Mouse (Mus musculus): ENCODE data around the gene Hnrnph3. TPM values are rescaled to one million over a fixed set of nuclear protein-coding genes. Genes with fewer than 3 reads are reported as not detected.

Hnrnph3 gene
- polyA plus RNA-seq, 1 experiment = 30.0 TPM

DNA sequence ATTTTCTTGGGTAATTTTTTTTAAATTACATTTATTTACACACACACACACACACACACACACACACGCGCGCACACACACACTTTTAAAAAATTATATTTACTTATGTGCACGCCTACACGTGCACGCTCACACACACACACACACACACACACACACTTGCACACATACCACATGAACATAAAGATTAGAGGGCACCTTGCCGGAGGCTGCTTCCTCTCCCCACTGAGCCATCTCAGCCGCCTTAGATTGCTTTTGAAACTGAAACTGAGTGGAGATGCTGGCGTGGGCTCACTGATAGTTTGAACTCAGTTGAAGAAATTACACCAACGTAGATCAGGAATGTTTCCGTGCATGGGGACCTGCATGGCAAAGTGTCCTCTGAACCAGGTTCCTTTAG lies 39.9 kb downstream of the Hnrnph3 start:
- Histone ChIP-seq H3K4me3 (ENCODE audit: insufficient read depth, low read depth, low read length) (no peak overlapping the region), H3K4me1 (ENCODE audit: control insufficient read depth, insufficient read depth, insufficient read length, low read length) (no peaks in the 10 kb centered on the region), H3K27ac (replicated peaks; ENCODE audit: low read depth, low read length) (no peak overlapping the region)

DNA sequence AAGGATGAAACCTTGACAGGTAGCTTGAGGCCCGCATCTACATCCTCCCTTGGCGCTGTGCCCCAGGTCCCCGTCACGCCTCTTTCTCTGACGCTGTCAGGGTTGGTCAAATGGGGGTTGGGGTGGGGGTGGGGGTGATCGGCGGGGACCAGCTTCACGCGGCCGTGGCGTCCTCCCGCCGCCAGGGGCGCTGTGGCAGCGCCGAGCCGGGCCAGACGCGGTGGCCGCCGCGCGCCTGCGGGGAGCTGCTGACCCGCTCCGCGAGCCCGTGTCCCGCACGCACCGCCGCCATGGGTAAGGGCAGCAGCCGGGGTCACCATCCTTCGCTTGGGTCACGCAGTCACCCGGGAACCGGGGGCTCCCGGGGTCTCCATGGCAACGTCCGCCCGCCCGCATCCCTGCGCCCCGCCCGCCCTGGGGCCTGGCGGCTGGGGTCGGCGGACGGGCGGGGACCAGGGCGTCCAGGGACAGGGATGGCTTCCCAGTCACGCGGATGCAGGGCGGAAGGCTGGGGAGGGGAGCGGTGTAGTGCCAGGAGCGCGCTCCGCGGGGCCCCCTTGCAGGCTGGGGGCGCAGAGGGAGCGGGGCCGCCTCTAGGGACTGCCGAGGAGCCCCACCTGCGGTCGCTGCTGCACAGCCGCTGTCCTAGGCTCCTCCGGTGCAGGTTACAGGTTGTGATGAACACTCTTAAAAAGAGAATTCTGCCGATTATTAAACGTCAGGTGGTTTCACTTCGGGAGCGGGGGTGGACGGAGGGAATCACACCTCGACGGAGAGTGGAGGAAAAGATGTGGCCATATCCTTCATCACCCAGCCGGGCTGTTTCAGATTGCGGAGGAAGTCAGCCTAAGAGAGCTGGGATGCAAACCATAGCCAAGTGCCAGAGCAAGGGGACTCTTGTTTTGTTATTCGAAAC lies 43.7 kb downstream of the Hnrnph3 start, which contains the start of gene Rufy2:
TSS of gene Rufy2 (plus strand) at position 185 of the 916 bp plus-strand sequence.
- peak within 1 kb of the TSS; percentile 82 for H3K4me3 ChIP-seq (ENCODE audit: insufficient read depth, low read depth, low read length)
- no peak within 1 kb of the TSS for H3K27ac ChIP-seq (replicated peaks; ENCODE audit: low read depth, low read length)
- H3K4me1 ChIP-seq (ENCODE audit: control insufficient read depth, insufficient read depth, insufficient read length, low read length) = no peaks in the 10 kb centered on the region

DNA sequence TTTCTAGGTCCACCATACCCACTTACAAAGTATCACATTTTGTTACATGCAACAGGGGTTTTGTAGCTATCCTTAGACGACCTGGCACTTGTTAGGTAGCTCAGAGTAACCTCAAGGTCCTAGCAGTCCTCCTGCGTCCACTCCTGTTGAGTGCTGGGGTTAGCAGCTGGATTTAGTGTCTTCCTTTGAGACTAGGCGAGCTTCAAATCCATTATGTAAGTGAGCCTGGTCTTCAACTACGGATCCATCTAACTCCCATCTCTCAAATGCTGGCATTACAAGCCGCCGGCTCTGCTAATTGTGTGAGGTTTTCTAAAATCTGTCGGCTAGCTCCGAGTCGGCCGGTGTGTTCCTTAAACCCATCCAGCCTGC lies 44.4 kb downstream of the Hnrnph3 start:
- Histone ChIP-seq H3K4me1 (ENCODE audit: control insufficient read depth, insufficient read depth, insufficient read length, low read length) (no peaks in the 10 kb centered on the region), H3K4me3 (ENCODE audit: insufficient read depth, low read depth, low read length) (peak overlapping the region; percentile 82), H3K27ac (replicated peaks; ENCODE audit: low read depth, low read length) (no peak overlapping the region)

DNA sequence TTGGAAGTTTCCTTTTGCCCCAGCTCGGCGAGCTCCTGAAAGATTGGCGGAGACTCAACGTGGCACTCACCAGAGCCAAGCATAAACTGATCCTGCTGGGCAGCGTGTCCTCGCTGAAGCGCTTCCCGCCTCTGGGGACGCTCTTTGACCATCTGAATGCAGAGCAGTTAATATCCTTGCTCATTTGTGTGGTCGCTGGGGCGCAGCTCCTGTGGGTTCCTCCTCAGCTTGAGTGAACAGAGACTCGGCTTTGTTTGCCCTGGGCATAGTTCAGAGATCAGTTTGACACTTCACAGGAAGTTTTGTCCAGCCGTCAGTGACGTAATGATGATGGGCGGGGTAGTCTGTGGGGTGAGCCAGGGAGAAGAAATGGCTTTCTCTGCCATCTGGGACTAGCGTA lies 52.2 kb downstream of the Hnrnph3 start:
- H3K4me3 ChIP-seq (ENCODE audit: insufficient read depth, low read depth, low read length) = peak overlapping the region; percentile 16; the same call in 1 of the 2 replicates

DNA sequence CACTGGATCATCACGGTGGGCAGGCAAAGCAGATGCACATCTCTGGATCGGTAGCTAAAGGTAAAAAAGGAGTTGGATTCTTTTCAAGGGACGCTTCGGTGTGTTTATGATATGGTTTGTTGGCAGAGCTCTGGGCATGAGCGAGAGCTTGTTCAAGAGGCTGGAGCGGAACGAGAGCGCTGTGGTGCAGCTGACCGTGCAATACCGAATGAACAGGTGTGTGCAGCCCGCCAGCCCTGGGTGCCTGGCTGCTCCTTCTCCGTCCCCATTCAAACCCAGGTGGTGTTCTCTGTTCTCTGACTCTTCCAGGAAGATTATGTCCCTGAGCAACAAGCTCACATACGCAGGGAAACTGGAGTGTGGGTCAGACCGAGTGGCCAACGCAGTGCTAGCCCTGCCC lies 57.7 kb downstream of the Hnrnph3 start:
- Histone ChIP-seq H3K4me3 (ENCODE audit: insufficient read depth, low read depth, low read length) (no peak overlapping the region), H3K4me1 (ENCODE audit: control insufficient read depth, insufficient read depth, insufficient read length, low read length) (no peaks in the 10 kb centered on the region), H3K27ac (replicated peaks; ENCODE audit: low read depth, low read length) (no peak overlapping the region)

More for the DNA sequence above, 52.2 kb downstream of the Hnrnph3 start:
- Histone ChIP-seq H3K27ac (replicated peaks; ENCODE audit: low read depth, low read length) (no peak overlapping the region), H3K4me1 (ENCODE audit: control insufficient read depth, insufficient read depth, insufficient read length, low read length) (no peaks in the 10 kb centered on the region)

DNA sequence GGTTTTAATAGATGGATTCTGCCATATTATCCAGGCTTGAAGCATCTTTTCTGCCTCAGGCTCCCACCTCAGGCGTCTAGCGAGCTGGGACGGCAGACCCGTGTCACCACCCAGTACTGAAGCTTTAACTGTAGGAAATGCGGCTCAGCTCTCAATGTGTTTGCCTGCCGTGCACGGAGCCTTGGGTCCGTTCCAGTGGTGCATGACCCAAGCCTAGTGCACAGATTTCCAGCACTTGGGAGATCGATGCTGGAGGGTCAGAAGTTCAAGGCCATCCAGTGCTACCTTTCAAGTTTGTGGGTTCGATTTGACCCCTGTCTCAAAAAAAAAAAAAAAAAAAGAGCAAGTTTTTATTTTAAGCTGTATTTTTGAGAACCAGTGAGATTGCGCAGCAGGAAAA lies 58.2 kb downstream of the Hnrnph3 start:
- Histone ChIP-seq H3K4me3 (ENCODE audit: insufficient read depth, low read depth, low read length) (no peak overlapping the region), H3K27ac (replicated peaks; ENCODE audit: low read depth, low read length) (no peak overlapping the region), H3K4me1 (ENCODE audit: control insufficient read depth, insufficient read depth, insufficient read length, low read length) (no peaks in the 10 kb centered on the region)

Other genes with a start within 250 kb of the Hnrnph3 start
- 17.6 and 36.2 TPM in 2 replicates for gene Ccar1, start 231.9 kb downstream of the Hnrnph3 start, polyA plus RNA-seq (2012; ENCODE audit: insufficient read depth, insufficient read length, missing spikeins)
- 0.12 and 0.50 TPM in 2 replicates for gene Tet1, start 115.2 kb downstream of the Hnrnph3 start, polyA plus RNA-seq (2012; ENCODE audit: insufficient read depth, insufficient read length, missing spikeins)
- 38.1 and 43.0 TPM in 2 replicates for gene Slc25a16, start 103.6 kb downstream of the Hnrnph3 start, polyA plus RNA-seq (2012; ENCODE audit: insufficient read depth, insufficient read length, missing spikeins)
- gene Dna2, start 77.2 kb downstream of the Hnrnph3 start, polyA plus RNA-seq (2012; ENCODE audit: insufficient read depth, insufficient read length, missing spikeins) = 0.28 and 0.88 TPM in 2 replicates
- gene Rufy2, start 44.0 kb downstream of the Hnrnph3 start, polyA plus RNA-seq (2012; ENCODE audit: insufficient read depth, insufficient read length, missing spikeins) = 4.2 and 7.5 TPM in 2 replicates
- gene Pbld2, start 98 bp upstream of the Hnrnph3 start, polyA plus RNA-seq (2012; ENCODE audit: insufficient read depth, insufficient read length, missing spikeins) = 0.58 and 1.9 TPM in 2 replicates
- gene Pbld1, start 35.9 kb upstream of the Hnrnph3 start, polyA plus RNA-seq (2012; ENCODE audit: insufficient read depth, insufficient read length, missing spikeins) = 5.3 TPM in 2 replicates
- not detected in 2 replicates for gene Atoh7, start 75.4 kb upstream of the Hnrnph3 start, polyA plus RNA-seq (2012; ENCODE audit: insufficient read depth, insufficient read length, missing spikeins)
- 1.5 and 2.5 TPM in 2 replicates for gene Mypn, start 179.7 kb upstream of the Hnrnph3 start, polyA plus RNA-seq (2012; ENCODE audit: insufficient read depth, insufficient read length, missing spikeins)
- 24.5 and 30.8 TPM in 2 replicates for gene Herc4, start 219.6 kb upstream of the Hnrnph3 start, polyA plus RNA-seq (2012; ENCODE audit: insufficient read depth, insufficient read length, missing spikeins)